Mouse (Mus musculus): ENCODE results near the gene Ubn1.

Ubn1 gene

DNA sequence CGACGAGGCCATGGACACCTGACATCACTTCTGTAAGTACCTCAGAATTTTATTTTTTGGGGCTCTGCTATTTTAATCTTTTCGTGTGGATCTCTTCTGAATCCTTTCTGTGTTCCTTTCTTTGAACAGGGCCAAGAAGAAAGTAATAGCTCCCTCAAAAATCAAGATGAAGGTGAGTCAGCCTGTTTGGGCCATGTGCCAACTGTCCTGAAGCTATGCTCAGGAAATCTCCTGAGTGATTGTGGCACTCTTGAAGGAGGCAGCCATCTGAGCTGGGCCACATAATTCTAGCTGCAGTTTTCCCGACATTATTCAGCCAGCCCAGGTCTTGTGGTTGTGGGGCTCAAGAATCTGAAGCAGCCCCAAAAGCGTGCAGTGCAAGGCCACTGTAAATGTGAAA, 24.5 kb downstream of the Ubn1 start:
- peak in 1 of 2 experiments; percentile 67 for DNase-seq

DNA sequence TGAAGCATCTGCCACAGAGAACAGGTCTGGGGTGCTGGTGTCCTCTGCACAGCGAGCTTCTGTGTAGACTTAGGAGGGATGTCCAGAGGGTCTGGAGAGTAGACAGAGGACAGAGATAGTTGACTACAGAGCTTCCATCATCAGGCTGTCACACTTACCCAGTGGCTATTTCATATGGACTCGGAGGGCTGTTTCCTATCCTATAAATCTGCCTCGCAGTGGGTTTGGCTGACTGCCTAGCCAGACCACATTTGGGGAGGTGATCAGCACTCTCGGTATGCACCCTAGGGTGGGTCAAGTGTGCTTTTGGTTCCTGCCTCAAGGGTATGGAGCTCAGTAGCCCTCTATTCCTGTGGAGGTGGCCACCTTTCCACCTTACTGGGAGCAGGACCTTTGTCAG, 35.3 kb downstream of the Ubn1 start:
- DNase-seq: no peak

GRCm38 (mm10) chr16:5086179-5086578, 36.3 kb downstream of the Ubn1 start:
- no peak for DNase-seq

DNA sequence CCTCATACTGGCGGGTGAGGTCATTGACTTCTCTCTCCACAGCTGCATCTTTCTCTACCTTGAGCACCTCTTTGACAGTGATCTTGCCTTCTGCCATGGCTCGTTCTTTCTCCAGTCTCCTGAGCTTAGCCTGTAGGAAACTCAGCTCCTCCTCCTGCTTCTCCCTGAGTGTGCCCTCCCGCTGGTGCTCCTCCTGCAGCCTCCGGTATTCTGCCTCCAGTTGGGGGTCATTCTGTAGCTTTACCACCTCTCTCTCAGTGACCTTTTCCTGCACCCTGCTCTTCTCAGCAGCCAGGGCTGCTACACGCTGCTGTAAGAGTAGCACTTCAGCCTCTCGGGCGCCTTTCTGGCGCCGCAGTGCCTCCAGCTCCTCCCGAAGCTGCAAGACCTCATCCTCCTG, 39.2 kb downstream of the Ubn1 start:
- no peak for DNase-seq

- peak; percentile 20 to 33 for DNase-seq
Measured at GRCm38 (mm10) chr16:5093285-5093684, 43.4 kb downstream of the Ubn1 start.

DNA sequence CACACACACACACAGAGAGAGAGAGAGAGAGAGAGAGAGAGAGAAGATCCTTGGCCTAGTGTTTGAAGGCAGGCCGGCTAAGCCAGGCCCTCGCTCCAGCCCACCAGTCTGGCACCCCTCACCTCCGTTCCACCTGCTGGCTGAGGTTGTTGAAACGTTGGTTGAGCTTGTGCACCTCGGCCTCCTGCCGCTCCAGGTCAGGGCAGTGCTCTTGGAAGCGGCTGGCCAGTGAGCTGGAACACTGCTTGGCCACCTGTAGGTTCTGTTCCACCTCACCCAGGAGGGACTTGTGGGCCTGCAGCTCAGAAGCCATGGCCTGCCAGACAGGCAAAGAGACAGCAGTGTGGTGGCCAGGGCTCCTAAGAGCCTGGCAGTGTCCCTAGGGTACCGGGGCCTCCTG, 46.6 kb downstream of the Ubn1 start:
- DNase-seq: no peak

GRCm38 (mm10) chr16:5101000-5101399, 51.1 kb downstream of the Ubn1 start:
- peak; percentile 87 to 93 for DNase-seq

DNA sequence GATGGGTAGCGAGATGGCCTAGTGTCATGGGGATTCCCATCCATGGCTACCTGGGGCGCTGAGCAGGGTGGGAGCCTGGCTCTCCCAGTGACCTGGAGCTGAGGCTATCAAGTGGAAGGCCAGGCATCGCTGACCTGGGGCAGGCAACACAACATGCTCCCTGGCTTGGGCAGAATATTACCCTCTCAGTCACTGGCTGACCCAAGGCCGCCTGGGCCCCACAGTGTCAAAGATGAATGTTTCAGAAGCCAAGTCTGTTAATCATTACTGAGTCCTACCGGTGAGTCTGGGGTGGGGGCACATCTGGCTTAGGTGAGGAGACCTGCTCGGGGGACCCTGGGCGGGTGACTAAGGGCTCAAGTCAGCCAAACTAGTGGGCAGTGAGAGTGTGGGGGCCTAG, 60.0 kb downstream of the Ubn1 start:
- DNase-seq: no peak

DNA sequence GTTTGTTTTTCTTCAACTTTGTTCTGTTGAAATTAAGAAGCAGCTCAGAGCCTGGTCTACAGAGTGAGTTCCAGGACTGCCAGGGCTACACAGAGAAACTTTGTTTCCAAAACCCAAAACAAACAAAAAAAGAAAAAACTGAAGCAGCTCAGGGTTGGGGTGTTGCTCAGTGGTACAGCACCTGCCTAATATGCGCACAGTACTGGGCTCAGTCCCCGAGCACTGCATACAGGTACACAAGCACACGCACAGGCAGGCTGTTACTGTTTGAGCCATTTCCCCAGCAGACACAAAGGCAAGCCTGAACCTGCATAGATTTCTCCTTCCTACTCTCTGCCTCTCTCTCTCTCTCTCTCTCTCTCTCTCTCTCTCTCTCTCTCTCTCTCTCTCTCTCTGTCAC, 61.2 kb downstream of the Ubn1 start:
- DNase-seq: no peak

- no peak for DNase-seq
Measured at GRCm38 (mm10) chr16:5113002-5113550, 63.2 kb downstream of the Ubn1 start.

- DNase-seq: no peak
Measured at GRCm38 (mm10) chr16:5113582-5113981, 63.7 kb downstream of the Ubn1 start.

- DNase-seq: no peak
Measured at GRCm38 (mm10) chr16:5119385-5119784, 69.5 kb downstream of the Ubn1 start.

DNA sequence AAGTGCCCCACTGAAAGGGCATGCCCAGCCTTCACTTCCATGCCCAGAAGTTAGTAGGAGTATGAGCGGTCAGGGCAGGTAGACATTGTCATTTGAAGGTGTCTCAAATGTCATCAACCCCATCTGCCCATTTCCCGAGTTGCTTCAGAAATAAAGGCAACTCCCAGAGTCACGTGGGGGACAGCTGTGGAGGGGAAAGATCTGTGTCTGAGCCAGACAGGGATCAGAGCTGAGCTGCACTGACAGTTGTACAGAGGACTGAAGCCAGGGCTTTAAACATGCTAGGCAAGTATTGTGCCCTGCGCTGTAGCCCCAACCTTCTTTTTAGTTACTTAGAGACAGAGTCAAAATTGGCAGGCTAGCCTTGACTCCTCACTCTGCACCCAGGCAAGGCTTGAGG, 70.0 kb downstream of the Ubn1 start:
- DNase-seq: no peak

DNA sequence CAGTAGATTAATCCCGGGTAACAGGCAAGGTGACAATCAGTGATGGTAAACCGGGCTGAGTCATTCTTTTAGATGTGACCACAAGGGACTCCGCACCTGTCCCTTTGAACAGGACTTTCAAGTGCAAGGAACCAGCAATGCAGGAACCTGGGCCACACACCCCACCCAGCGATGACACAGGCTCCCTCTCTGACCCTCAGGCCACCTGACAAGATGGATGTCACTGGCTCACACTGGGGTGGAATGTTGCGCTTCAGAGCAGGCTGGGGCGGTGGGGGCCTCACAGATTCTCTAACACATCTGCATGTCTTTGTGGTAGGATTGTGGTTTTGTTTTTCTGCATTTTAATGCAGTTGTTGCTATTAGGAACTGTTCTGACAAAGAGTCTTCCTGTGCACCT, 73.6 kb downstream of the Ubn1 start:
- DNase-seq: no peak

- DNase-seq: no peak
Measured at GRCm38 (mm10) chr16:5130196-5130595, 80.3 kb downstream of the Ubn1 start.

DNA sequence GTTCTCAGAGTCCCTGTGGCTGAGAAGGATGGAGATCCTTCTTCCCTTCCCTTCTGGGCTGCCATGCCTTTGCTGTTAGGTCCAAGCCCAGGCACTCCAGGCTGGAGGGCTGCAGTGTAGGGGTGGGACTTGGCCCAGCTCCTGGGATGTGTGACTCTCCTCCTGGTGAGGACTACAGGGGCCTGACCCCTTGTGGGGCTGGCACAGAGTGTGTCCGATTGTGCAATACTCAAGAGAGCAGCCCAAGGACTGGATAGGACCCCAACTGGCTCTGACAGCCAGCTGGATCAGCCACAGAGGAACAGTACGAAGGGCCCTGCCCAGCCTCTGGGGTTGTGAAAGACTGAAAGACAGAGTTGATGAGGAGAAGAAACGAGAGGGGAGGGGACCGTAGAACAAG, 80.9 kb downstream of the Ubn1 start:
- no peak for DNase-seq

GRCm38 (mm10) chr16:5131251-5131922, 81.5 kb downstream of the Ubn1 start:
- peak in 1 of 2 experiments; percentile 33 for DNase-seq

DNA sequence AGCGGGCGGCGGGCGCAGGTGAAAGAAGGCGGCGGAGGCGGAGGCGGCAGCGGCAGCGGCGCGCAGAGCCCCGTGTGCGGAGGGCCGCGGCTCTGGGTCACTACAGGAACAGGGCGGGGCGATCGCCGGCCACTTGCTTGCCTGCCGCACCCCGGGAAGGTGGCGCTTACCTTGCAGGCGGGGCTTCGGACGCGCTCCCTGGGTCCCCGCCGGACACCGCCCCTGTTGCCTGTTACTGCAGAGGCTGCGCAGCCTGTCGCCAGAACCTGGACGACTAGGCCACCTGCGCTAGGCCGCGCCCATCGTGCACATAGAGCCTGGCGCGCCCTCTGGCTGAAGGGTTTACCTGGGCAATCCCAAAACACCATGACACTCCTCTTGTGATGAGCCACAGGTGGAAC, 82.5 kb downstream of the Ubn1 start, which contains the start of gene Ppl:
Gene Ppl (minus strand): TSS at position 21 of the 401 bp plus-strand sequence.
- DNase-seq: peak; percentile 55 to 78

DNA sequence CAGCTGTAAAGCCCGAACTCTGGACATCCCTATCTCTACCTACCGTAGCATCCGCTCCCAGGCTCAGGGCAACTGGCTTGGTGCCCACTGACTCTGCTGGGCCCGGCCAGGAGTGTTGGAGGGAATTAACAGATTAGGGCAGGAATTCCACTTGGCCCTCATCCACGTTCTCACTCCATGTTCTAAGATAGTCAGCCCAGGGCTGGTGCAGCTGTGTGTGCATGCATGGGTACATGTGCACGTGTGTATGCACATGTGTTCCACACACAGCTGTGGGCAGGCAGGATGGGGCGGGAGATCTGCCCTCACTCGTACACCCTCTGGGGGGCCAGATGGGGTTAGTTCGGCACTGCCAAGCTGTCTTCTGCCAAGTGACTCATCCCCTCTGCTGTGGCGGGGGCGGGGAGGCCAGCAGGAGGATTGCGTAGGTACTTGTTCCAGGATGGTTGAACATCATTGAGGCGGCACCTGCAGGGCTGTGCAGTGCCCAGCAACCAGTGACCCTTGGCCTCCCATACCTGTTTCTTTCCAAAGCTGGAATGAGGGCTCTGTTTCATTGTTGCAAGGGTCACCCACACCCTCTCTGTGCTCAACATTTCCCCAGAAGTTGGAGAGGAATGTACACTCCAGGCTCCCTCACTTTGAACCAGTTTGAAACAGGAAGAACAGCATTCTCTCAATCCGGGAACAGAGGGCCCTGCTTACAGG, 84.9 kb downstream of the Ubn1 start:
- DNase-seq: peak; percentile 69 to 78

DNA sequence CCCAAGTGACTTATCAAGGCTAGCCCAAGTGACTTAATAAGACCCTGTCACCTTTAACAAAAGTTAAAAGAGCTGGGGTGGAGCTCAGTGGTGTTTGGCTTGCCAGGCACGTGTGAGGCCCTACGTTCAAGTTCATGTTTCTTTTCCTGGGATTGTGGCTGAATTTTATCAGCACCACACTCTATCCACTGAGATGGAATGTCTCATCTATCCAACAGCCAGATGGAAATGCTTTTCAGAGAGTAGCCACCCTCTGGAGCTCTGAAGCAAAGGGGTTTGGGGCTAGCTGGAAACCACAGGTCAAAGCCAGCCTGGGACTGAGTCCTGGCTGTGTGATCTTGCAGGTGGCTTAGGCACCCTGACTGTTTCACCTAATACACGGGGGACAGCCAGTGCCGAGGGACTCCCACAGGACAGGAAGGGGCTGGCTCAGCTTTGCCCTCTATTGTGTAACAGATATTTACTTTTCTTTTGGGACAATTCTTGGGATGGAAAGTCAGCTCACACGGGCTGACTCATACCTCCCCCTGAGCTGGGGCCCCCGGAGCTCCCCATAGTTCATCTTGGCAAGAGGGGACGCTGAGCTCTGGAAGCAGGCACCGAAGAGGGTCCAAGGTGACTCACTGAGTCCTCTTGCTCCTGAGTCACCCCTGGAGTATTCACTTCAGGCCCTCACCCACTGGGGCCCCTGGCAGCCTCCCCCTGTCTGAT, 85.8 kb downstream of the Ubn1 start:
- no peak for DNase-seq
